ENCODE assay signal across 17 mouse cellular contexts in the genomic region with DNA sequence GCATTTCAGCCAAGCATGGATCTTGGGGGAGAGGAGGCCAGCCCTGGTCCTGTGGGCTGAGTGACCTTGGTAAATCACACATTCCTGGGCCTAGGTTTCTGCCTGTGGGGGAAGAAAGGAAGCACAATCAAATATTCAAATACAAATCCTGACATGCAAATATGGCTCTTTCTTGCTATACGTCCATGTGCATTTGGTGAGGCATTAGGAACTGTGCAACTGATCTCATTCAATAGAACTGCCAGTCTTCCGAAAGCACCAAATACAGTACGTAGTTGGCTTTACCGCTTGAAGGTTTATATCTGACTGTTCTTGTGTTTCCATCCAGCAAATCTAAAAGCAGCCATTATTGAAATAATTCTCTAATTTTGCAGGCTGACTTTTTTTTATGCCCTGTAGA.
A peak's percentile ranks its signal among the peaks of the same experiment; 100 is the strongest.
DNase-seq lines count a peak whose midpoint lies in the region; ATAC-seq and TF ChIP-seq lines count a peak whose summit lies in the region.
"Had no signal": no experiment of that assay in that cellular context is flagged by ENCODE, and none has a peak within 500 bp of the region (broad histone marks: within the 10 kb centered on the region; RNA-seq: fewer than 3 reads in every experiment).

No protein-coding gene starts in this region.

- H3K27ac ChIP-seq in forebrain, embryonic 12.5 days, result peak overlapping the region; percentile 94
- H3K27ac ChIP-seq in forebrain, postnatal 0 days (ENCODE audit: low read depth, low read length), result peak overlapping the region; percentile 94
- peak overlapping the region; percentile 51 for H3K27ac ChIP-seq in hindbrain, postnatal 0 days
- peak overlapping the region; percentile 94 for H3K27ac ChIP-seq in midbrain, postnatal 0 days (ENCODE audit: low read depth, low read length)
- H3K27ac ChIP-seq: heart, embryonic 10.5 days; macrophage had no signal

- WGBS in forebrain, embryonic 12.5 days, result 37% methylated on average over 4 of the region's 4 CpGs
- 18% methylated on average over 4 of the region's 4 CpGs for WGBS in forebrain, postnatal 0 days
- WGBS in hindbrain, postnatal 0 days, result 45% methylated on average over 4 of the region's 4 CpGs
- 19% methylated on average over 4 of the region's 4 CpGs for WGBS in midbrain, postnatal 0 days

- no peak overlapping the region for H3K4me3 ChIP-seq in forebrain, embryonic 12.5 days (replicated peaks)
- H3K4me3 ChIP-seq in forebrain, postnatal 0 days (ENCODE audit: low read depth, low read length), result no peak overlapping the region
- H3K4me3 ChIP-seq in hindbrain, postnatal 0 days (ENCODE audit: low read length), result no peak overlapping the region
- no peak overlapping the region for H3K4me3 ChIP-seq in midbrain, postnatal 0 days (ENCODE audit: low read depth, low read length)
- H3K4me3 ChIP-seq: erythroblast, embryonic 14.5 days; heart, embryonic 10.5 days; limb, embryonic 10.5 days had no signal

- ATAC-seq in forebrain, embryonic 12.5 days (ENCODE audit: low FRiP score), result no peak
- ATAC-seq in forebrain, postnatal 0 days, result no peak
- no peak for ATAC-seq in hindbrain, postnatal 0 days
- ATAC-seq in midbrain, postnatal 0 days (ENCODE audit: low FRiP score), result no peak

- 0 out of 2 replicates have a peak overlapping the region, but pooled peaks have one; percentile 29 for H3K9ac ChIP-seq in forebrain, embryonic 12.5 days
- H3K9ac ChIP-seq in forebrain, postnatal 0 days, result no peak overlapping the region; the same call in 1 of the 2 replicates
- no peak overlapping the region for H3K9ac ChIP-seq in hindbrain, postnatal 0 days (replicated peaks; ENCODE audit: low read length)
- no peak overlapping the region for H3K9ac ChIP-seq in midbrain, postnatal 0 days (replicated peaks; ENCODE audit: low read length, poor library complexity, severe bottlenecking)
- H3K9ac ChIP-seq: lung, embryonic 14.5 days had no signal

- TF ChIP-seq CTCF in forebrain, postnatal 0 days (IDR thresholded peaks at IDR 0.05; ENCODE audit: low read depth), result no peak
- no peak for TF ChIP-seq CTCF in hindbrain, postnatal 0 days (IDR thresholded peaks at IDR 0.05; ENCODE audit: low read depth)
- TF ChIP-seq CTCF in midbrain, postnatal 0 days (IDR thresholded peaks at IDR 0.05), result no peak

- DNase-seq in forebrain, postnatal 0 days, result peak; percentile 38
- DNase-seq in hindbrain, postnatal 0 days (ENCODE audit: low spot score), result no peak
- DNase-seq in midbrain, postnatal 0 days (ENCODE audit: low spot score), result no peak
- DNase-seq in left cerebral cortex, postnatal 14 days (ENCODE audit: low spot score in 2 of 2), result no peak
- no peak for DNase-seq in cerebellum, adult 9-11 months
- no peak for DNase-seq in Muller cell, postnatal 12 days (ENCODE audit: inconsistent ontology term)
- DNase-seq: adrenal gland, adult 2 months; cerebellum, adult 11 months; heart, postnatal 10 days; kidney, adult 9 months had no signal

- intact Hi-C loops in left cerebral cortex, postnatal 14 days (cut with DNase I), result loop anchor here (5.0 kb wide), 1 partner anchor 279 kb away; a partner anchor contains a TSS

- H3K9me3 ChIP-seq in forebrain, embryonic 12.5 days, result no peaks in the 10 kb centered on the region
- no peaks in the 10 kb centered on the region for H3K9me3 ChIP-seq in forebrain, postnatal 0 days (ENCODE audit: low read length)
- H3K9me3 ChIP-seq in hindbrain, postnatal 0 days (ENCODE audit: low read length), result no peaks in the 10 kb centered on the region
- H3K9me3 ChIP-seq in midbrain, postnatal 0 days (ENCODE audit: low read length), result no peaks in the 10 kb centered on the region
- H3K9me3 ChIP-seq: heart, embryonic 10.5 days; limb, embryonic 10.5 days had no signal

- H3K27me3 ChIP-seq in forebrain, embryonic 12.5 days, result no peaks in the 10 kb centered on the region
- H3K27me3 ChIP-seq in forebrain, postnatal 0 days (ENCODE audit: insufficient read depth, low read length), result no peaks in the 10 kb centered on the region
- H3K27me3 ChIP-seq in hindbrain, postnatal 0 days (ENCODE audit: insufficient read depth, low read length), result no peaks in the 10 kb centered on the region
- H3K27me3 ChIP-seq in midbrain, postnatal 0 days (ENCODE audit: insufficient read depth, low read length), result no peaks in the 10 kb centered on the region

- H3K36me3 ChIP-seq in forebrain, embryonic 12.5 days (replicated peaks), result no peaks in the 10 kb centered on the region
- H3K36me3 ChIP-seq in forebrain, postnatal 0 days (ENCODE audit: insufficient read depth), result no peaks in the 10 kb centered on the region
- H3K36me3 ChIP-seq in hindbrain, postnatal 0 days (ENCODE audit: insufficient read depth, low read length), result no peaks in the 10 kb centered on the region
- no peaks in the 10 kb centered on the region for H3K36me3 ChIP-seq in midbrain, postnatal 0 days (ENCODE audit: insufficient read depth, low read length)
- H3K36me3 ChIP-seq: heart, embryonic 10.5 days; limb, embryonic 10.5 days had no signal

- peaks cover 69% of the 10 kb centered on the region for H3K4me1 ChIP-seq in forebrain, embryonic 12.5 days
- peaks cover 51% of the 10 kb centered on the region for H3K4me1 ChIP-seq in forebrain, postnatal 0 days (ENCODE audit: insufficient read depth)
- H3K4me1 ChIP-seq in hindbrain, postnatal 0 days (ENCODE audit: insufficient read depth, low read length), result peaks cover 33% of the 10 kb centered on the region
- peaks cover 17% of the 10 kb centered on the region for H3K4me1 ChIP-seq in midbrain, postnatal 0 days (ENCODE audit: insufficient read depth, low read length)

- H3K4me2 ChIP-seq in forebrain, embryonic 12.5 days, result peak overlapping the region; percentile 39; the same call in 1 of the 2 replicates
- H3K4me2 ChIP-seq in forebrain, postnatal 0 days (ENCODE audit: low read depth), result no peak overlapping the region
- H3K4me2 ChIP-seq in hindbrain, postnatal 0 days (ENCODE audit: low read depth, low read length), result no peak overlapping the region
- no peak overlapping the region for H3K4me2 ChIP-seq in midbrain, postnatal 0 days (ENCODE audit: low read depth, low read length, poor library complexity, severe bottlenecking)
- H3K4me2 ChIP-seq: liver, embryonic 11.5 days; lung, embryonic 14.5 days had no signal
